Mouse (Mus musculus) embryo, embryonic 11.5 days (tissue): ENCODE data around the gene Gm10471.
"Not testable (repeated sequence)": the region's sequence is repeated elsewhere in the genome, so short reads cannot be mapped to it uniquely, and the experiment has no call there.

Experiments used
- DNase-seq: peaks from one replicate; pipeline ENCODE4 v3.0.0-alpha.2; 2012; ENCODE audit warnings: low read depth, low spot score

The Gm10471 gene

DNA sequence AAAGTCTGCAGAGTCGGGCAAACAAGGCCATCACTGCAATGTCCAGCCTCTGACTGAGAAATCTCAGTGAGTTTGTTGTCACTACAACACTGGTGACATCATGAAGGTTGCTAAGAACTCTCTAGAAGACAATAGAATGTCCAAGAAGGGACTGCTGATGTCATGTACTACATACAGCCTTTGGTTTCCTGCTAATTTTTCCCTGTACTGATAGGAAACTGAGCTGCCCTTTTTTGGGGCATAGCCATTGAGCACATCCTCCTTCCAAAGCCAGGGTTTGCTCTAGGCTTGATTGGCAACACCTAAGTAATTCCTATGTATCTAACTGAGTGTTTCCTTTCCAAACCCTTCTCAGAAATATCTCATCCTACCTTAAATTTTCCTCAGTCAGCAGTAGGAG, at the start of gene Gm10471:
TSS of gene Gm10471 (minus strand) at position 101 of the 400 bp plus-strand sequence.
- DNase-seq: not testable (repeated sequence)

DNA sequence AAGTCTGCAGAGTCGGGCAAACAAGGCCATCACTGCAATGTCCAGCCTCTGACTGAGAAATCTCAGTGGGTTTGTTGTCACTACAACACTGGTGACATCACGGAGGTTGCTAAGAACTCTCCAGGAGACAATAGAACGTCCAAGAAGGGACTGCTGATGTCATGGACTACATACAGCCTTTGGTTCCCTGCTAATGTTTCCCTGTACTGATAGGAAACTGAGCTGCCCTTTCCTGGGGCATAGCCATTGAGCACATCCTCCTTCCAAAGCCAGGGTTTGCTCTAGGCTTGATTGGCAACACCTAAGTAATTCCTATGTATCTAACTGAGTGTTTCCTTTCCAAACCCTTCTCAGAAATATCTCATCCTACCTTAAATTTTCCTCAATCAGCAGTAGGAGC, 32.2 kb upstream of the Gm10471 start, which contains the start of gene Gm10220:
TSS of gene Gm10220 (minus strand) at position 101 of the 400 bp plus-strand sequence.
- not testable (repeated sequence) for DNase-seq

- DNase-seq: not testable (repeated sequence)
Measured at GRCm38 (mm10) chr5:26105262-26105661, 16.2 kb upstream of the Gm10471 start, which contains the start of gene 5031410I06Rik. Gene 5031410I06Rik, minus strand, starts transcription at chr5:26105362.

DNA sequence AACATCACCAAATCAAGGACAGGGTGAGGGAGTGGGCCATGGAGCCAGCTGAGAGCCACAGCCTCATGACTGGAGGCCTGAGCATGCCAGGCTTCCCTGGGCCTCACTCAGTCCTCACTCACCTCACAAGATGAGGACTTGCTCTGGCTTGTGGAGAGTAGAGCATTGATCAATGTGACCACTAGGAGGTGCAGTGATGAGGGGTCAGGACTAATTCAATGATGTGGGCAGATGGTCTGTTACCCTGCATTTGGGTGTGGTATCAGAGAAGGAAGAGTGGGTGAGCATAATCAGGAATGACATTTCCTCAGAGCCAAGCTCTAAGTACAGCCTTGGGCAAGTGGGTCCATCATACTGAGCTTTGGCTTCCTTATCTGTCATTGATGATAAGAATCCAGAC, 10.1 kb downstream of the Gm10471 start:
- DNase-seq: not testable (repeated sequence)

GRCm38 (mm10) chr5:26070716-26071115, 18.4 kb downstream of the Gm10471 start:
- DNase-seq: no peak

DNA sequence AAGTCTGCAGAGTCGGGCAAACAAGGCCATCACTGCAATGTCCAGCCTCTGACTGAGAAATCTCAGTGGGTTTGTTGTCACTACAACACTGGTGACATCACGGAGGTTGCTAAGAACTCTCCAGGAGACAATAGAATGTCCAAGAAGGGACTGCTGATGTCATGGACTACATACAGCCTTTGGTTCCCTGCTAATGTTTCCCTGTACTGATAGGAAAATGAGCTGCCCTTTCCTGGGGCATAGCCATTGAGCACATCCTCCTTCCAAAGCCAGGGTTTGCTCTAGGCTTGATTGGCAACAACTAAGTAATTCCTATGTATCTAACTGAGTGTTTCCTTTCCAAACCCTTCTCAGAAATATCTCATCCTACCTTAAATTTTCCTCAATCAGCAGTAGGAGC, 30.6 kb downstream of the Gm10471 start, which contains the start of gene Gm7347:
TSS of gene Gm7347 (minus strand) at position 101 of the 400 bp plus-strand sequence.
- DNase-seq: not testable (repeated sequence)

- not testable (repeated sequence) for DNase-seq
Measured at GRCm38 (mm10) chr5:26039458-26039857, 49.6 kb downstream of the Gm10471 start, which contains the start of gene Speer4a. Gene Speer4a, minus strand, starts transcription at chr5:26039558.
